Mouse (Mus musculus) kidney, postnatal 0 days (tissue): ENCODE results near the gene Exosc10. TPM values are rescaled to one million over a fixed set of nuclear protein-coding genes. Genes with fewer than 3 reads are reported as not detected.
A peak's percentile ranks its signal among the peaks of the same experiment; 100 is the strongest.

Source experiments
- ATAC-seq: fragments of 200-750 bp; cut with Nextera tagmentation; replicated peaks from 2 replicates; pipeline ENCODE4 v1.8.0; 2017; ENCODE audit warnings: low read depth, moderate number of reproducible peaks, moderate TSS enrichment, moderate library complexity; ENCODE audit not compliant: low FRiP score
- DNase-seq: peaks from one replicate; pipeline ENCODE4 v3.0.0-alpha.2; 2016; ENCODE audit warnings: low spot score
- H3K27ac ChIP-seq: fragments of 300-500 bp; sonication (generic); 2 replicates; pipeline ENCODE4 v1.5.1; 2014; ENCODE audit warnings: mild to moderate bottlenecking
- H3K27me3 ChIP-seq: fragments of 300-500 bp; sonication (generic); 2 replicates; pipeline ENCODE4 v1.6.1; 2014; ENCODE audit warnings: low read length, mixed read lengths; ENCODE audit not compliant: insufficient read depth
- H3K36me3 ChIP-seq: fragments of 300-500 bp; sonication (generic); 2 replicates; pipeline ENCODE4 v1.6.1; 2014; ENCODE audit warnings: low read length, mixed read lengths; ENCODE audit not compliant: insufficient read depth
- H3K4me1 ChIP-seq: fragments of 300-500 bp; sonication (generic); replicated peaks from 2 replicates; pipeline ENCODE4 v1.6.1; 2014; ENCODE audit warnings: antibody characterized with exemption, low read length, mixed read lengths; ENCODE audit not compliant: insufficient read depth
- H3K4me2 ChIP-seq: fragments of 300-500 bp; sonication (generic); 2 replicates; pipeline ENCODE4 v1.6.1; 2014; ENCODE audit warnings: mild to moderate bottlenecking, low read length, moderate library complexity, mixed read lengths
- H3K4me3 ChIP-seq: fragments of 300-500 bp; sonication (generic); replicated peaks from 2 replicates; pipeline ENCODE4 v1.5.1; 2014; ENCODE audit warnings: low read depth, low read length
- H3K9ac ChIP-seq: fragments of 300-500 bp; sonication (generic); 2 replicates; pipeline ENCODE4 v1.6.1; 2014; ENCODE audit warnings: low read depth, low read length
- H3K9me3 ChIP-seq: fragments of 300-500 bp; sonication (generic); replicated peaks from 2 replicates; pipeline ENCODE4 v1.6.1; 2016; ENCODE audit warnings: low read length, inconsistent platforms, mixed read lengths
- CTCF ChIP-seq: IDR thresholded peaks from 2 replicates; pipeline ENCODE4 v1.5.1; 2016; ENCODE audit warnings: antibody characterized with exemption, low read depth, mild to moderate bottlenecking, moderate library complexity
- WGBS: fragments of 180-500 bp; shearing (Covaris S2); extraction: QIAGEN DNeasy Blood & Tissue Kit; methylation state at CpG from one replicate; pipeline ENCODE4 v1.1.7; 2014; 5-methylcytosine and 5-hydroxymethylcytosine counted together
- polyA plus RNA-seq: library from polyadenylated mRNA; unstranded; fragments of >200 nt; fragmentation: Nextera tagmentation; extraction: Ambion mirVana; gene quantifications from 2 replicates; pipeline ENCODE4 v1.2.1, GENCODE M21; 2015

The Exosc10 gene
- polyA plus RNA-seq = 52.4 and 57.4 TPM in 2 replicates

DNA sequence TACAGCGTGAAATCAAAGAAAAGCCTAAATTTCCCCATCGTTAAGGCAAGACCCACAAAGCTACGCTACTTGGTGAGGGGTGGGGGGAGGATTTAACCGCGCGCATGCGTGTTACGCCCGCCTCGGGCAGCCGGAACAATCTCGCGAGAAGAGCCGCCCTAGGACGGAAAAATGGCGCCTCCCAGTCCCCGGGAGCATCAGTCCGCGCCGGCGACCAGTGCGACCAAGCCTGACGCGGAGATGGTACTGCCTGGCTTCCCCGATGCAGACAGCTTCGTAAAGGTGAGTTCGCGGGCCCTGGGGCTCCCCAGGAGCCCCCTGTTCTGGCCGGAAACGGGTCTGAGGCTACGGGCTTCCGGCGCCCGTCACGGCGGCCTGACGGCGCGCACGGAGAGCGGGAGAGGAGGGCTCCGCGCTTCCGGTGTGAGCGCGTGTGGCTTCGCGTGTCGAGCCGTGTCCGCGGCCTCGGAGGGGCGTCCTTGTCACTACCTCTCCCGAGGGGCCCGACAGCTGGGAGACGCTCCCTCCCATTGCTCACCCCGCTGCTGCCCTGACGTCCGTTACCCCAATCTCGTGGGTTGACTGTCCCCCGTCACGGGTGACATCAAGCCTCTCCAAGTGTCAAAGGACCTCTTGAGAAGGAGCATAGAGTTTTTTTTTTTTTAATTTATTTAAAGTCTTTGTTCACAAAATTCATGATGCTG, at the start of gene Exosc10:
TSS of gene Exosc10 (plus strand) at position 133 of the 704 bp plus-strand sequence.
- H3K9me3 ChIP-seq = no peaks in the 10 kb centered on the region
- H3K27ac ChIP-seq = peak within 1 kb of the TSS; percentile 90
- no peak for TF ChIP-seq CTCF
- H3K4me1 ChIP-seq = 0 out of 2 replicates have a peak, but pooled peaks cover 6% of the 10 kb centered on the region
- H3K36me3 ChIP-seq = peaks cover 48% of the 10 kb centered on the region
- H3K4me3 ChIP-seq = peak within 1 kb of the TSS; percentile 87
- H3K4me2 ChIP-seq = peak within 1 kb of the TSS; percentile 81
- peak; percentile 92 for ATAC-seq
- peak within 1 kb of the TSS; percentile 96 for H3K9ac ChIP-seq
- no peaks in the 10 kb centered on the region for H3K27me3 ChIP-seq
- under 1% methylated on average over 63 of the region's 63 CpGs for WGBS
- DNase-seq = peak; percentile 94

GRCm38 (mm10) chr4:148509450-148510084, 48.7 kb upstream of the Exosc10 start:
- Histone ChIP-seq H3K27me3 (no peaks in the 10 kb centered on the region), H3K4me3 (no peak overlapping the region), H3K4me1 (no peaks in the 10 kb centered on the region), H3K4me2 (no peak overlapping the region), H3K36me3 (peaks cover 23% of the 10 kb centered on the region), H3K27ac (no peak overlapping the region), H3K9ac (no peak overlapping the region), H3K9me3 (no peaks in the 10 kb centered on the region)
- WGBS = 82% methylated on average over 8 of the region's 8 CpGs
- DNase-seq = no peak
- no peak for TF ChIP-seq CTCF
- ATAC-seq = no peak

GRCm38 (mm10) chr4:148510691-148511090, 47.5 kb upstream of the Exosc10 start:
- no peaks in the 10 kb centered on the region for H3K27me3 ChIP-seq
- H3K9me3 ChIP-seq = no peaks in the 10 kb centered on the region
- no peak for TF ChIP-seq CTCF
- H3K4me1 ChIP-seq = no peaks in the 10 kb centered on the region
- H3K27ac ChIP-seq = no peak overlapping the region
- DNase-seq = no peak
- no peak overlapping the region for H3K9ac ChIP-seq
- no peak overlapping the region for H3K4me2 ChIP-seq
- H3K4me3 ChIP-seq = no peak overlapping the region
- ATAC-seq = no peak
- 75% methylated on average over 4 of the region's 4 CpGs for WGBS
- peaks cover 29% of the 10 kb centered on the region for H3K36me3 ChIP-seq

- H3K9ac ChIP-seq = no peak overlapping the region
- DNase-seq (no peak), ATAC-seq (no peak)
- no peaks in the 10 kb centered on the region for H3K27me3 ChIP-seq
- H3K4me2 ChIP-seq = no peak overlapping the region
- peaks cover 27% of the 10 kb centered on the region for H3K36me3 ChIP-seq
- H3K4me3 ChIP-seq = no peak overlapping the region
- no peaks in the 10 kb centered on the region for H3K4me1 ChIP-seq
- H3K27ac ChIP-seq = no peak overlapping the region
- TF ChIP-seq CTCF = no peak
- 82% methylated on average over 4 of the region's 4 CpGs for WGBS
- no peaks in the 10 kb centered on the region for H3K9me3 ChIP-seq
These were observed 46.9 kb upstream of the Exosc10 start for GRCm38 (mm10) chr4:148511334-148511733.

- Histone ChIP-seq H3K9ac (no peak overlapping the region), H3K9me3 (no peaks in the 10 kb centered on the region), H3K4me2 (no peak overlapping the region), H3K4me1 (no peaks in the 10 kb centered on the region), H3K36me3 (peaks cover 37% of the 10 kb centered on the region), H3K27me3 (no peaks in the 10 kb centered on the region), H3K4me3 (no peak overlapping the region), H3K27ac (no peak overlapping the region)
- no peak for ATAC-seq
- DNase-seq = no peak
- TF ChIP-seq CTCF = no peak
- 45% methylated on average over 6 of the region's 6 CpGs for WGBS
These were observed 45.1 kb upstream of the Exosc10 start for GRCm38 (mm10) chr4:148513021-148513559.

- peak; percentile 45 for TF ChIP-seq CTCF
- ATAC-seq (no peak), DNase-seq (no peak)
- Histone ChIP-seq H3K9ac (no peak overlapping the region), H3K27ac (no peak overlapping the region), H3K27me3 (no peaks in the 10 kb centered on the region), H3K4me2 (no peak overlapping the region), H3K4me1 (no peaks in the 10 kb centered on the region), H3K4me3 (no peak overlapping the region), H3K36me3 (peaks cover 31% of the 10 kb centered on the region; the same call in 1 of the 2 replicates), H3K9me3 (no peaks in the 10 kb centered on the region)
- WGBS = 89% methylated on average over 2 of the region's 2 CpGs
These were observed 42.9 kb upstream of the Exosc10 start for GRCm38 (mm10) chr4:148515313-148515712.
